Mouse (Mus musculus): ENCODE results near the gene Cd200r1. TPM values are rescaled to one million over a fixed set of nuclear protein-coding genes. Genes with fewer than 3 reads are reported as not detected.

Cd200r1 gene
- 1.9 and 4.7 TPM in 2 replicates for polyA plus RNA-seq (2012; rRNA removed; ENCODE audit: low replicate concordance)

DNA sequence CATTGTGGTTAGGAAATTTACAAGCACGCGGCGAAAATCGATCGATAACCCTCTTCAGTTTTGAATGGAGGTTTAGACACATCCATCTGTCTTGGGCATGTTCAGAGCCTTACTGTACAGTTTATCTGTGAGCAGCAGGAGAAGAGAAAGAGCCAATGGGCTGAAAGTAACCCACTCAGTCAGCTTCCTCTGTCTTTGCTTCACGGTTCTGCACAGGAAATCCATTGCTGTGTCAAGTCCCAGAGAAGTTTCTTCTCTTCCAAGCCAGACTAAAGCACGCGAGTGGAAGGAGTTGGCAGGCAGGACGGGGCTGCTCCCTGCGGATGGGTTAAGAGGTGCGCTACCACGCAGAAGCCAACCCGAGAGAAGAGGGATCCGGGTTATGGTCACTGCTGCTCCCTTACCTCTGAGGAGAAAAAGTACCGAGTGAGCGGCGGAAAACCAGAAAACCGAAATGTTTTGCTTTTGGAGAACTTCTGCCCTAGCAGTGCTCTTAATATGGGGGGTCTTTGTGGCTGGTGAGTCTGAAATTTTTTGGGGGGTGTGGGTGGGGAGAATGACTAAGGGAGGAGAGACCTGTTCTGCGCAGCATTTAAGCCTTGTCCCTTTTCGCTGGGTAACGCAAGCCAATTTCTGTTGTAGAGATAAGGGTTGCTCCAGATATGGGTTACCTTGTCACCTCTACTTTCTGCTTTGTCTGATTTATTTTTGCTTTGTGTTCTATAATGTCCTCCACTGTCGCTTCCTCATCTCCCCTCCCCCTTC is at the start of gene Cd200r1:
Gene Cd200r1, plus strand, starts transcription at position 182 of the 765 bp plus-strand sequence.

DNA sequence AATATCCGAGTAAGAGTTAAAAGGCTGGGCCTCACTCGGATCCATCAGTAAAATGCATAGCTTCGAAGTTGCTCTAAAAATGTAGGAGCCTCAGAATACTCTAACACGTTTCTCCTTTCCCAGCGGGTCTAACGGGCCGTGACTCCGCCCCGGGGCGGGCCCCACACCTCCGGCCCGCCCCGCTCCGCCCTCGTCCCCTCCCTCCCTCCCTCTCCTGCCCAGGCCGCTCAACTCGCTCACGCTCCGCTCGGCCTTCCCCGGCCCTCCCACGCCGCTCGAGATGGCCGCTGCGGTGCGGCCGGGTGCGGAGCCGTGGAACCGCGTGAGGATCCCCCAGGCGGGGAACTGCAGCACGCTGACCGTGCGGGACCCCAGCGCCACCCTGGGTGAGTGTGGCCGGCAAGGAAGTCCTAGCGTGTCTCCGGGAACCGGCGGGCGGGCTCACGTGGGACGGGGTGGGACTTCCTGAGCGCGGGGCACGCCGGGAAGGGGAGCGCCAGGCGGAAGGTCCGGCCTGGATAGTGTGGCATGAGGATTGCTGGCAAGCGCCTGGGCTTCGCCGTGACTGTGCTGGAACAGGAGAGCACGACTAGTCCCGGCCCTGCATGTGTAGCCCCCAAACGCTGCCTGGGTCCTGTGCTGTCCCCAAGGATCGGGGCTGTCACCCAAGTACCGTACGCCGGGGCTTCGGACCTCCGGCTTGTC is 41.3 kb upstream of the Cd200r1 start, which contains the start of gene Nepro:
Gene Nepro, plus strand, starts transcription at position 219 of the 705 bp plus-strand sequence.

DNA sequence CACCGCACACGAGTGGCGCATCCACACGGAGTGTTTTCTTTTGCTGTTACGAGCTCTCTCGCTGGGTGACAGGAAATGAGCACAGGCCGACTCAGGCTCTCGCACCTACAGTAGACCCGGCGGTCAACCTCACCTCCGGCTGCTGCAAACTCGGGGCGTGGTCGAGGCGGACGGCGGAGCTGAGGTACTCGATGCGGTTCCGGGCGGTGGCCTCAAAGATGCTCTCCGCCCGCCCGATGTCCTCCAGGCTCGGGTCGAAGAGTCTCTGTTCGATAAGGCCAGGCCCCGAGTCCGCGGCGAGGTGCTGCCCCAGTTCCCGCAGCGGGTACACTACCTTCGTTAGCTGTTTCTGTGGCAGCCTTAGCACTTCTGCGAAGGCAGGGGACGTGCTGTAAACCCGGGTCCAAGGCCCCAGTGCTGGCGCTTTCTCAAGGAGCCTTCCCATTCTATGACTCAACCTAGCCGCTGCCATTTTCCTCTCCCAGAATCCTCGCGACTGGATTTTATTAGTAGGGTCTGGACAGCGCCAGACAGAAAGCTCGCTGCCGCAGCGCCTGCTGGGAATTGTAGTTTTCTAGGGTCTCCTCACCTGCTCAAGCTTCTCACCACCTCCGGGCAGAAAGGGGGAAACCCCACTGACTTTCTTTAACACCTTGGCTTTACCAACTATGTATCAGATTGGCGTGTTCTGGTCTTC is 19.5 kb upstream of the Cd200r1 start, which contains the start of gene Gtpbp8:
Gene Gtpbp8, minus strand, starts transcription at position 498 of the 697 bp plus-strand sequence.

DNA sequence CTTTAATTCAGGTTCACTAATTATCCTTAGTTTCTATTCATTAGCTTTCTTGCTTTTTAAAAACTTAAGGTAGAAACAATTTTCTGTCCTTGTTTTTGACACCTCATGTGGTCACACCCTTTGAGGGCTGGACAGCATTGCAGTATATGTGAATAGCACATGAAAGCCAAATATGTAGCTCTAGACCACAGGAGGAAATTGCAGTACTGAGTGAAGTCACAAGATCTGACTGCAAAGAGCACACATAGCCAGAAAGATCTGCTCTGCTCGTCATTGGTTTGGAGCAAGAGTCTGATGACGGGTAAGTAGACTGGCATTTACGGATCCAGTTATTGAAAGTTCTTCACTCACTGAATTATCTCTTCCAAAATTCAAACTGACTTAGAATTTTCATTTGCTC is 46.0 kb downstream of the Cd200r1 start, which contains the start of gene Cd200r4:
Gene Cd200r4, plus strand, starts transcription at position 190 of the 400 bp plus-strand sequence.

Other genes with a start within 250 kb of the Cd200r1 start
- 14.0 and 16.3 TPM in 2 replicates for gene Boc, start 206.8 kb upstream of the Cd200r1 start, polyA plus RNA-seq (2012; rRNA removed; ENCODE audit: low replicate concordance)
- gene Nepro, start 41.4 kb upstream of the Cd200r1 start, polyA plus RNA-seq (2012; rRNA removed; ENCODE audit: low replicate concordance), result 4.2 and 4.4 TPM in 2 replicates
- 4.9 and 13.4 TPM in 2 replicates for gene Gtpbp8, start 19.4 kb upstream of the Cd200r1 start, polyA plus RNA-seq (2012; rRNA removed; ENCODE audit: low replicate concordance)
- gene Cd200r4, start 46.0 kb downstream of the Cd200r1 start, polyA plus RNA-seq (2012; rRNA removed; ENCODE audit: low replicate concordance), result 0.91 and 1.8 TPM in 2 replicates
- gene Cd200r2, start 101.4 kb downstream of the Cd200r1 start, polyA plus RNA-seq (2012; rRNA removed; ENCODE audit: low replicate concordance), result not detected in 2 replicates
- gene Cd200r3, start 177.9 kb downstream of the Cd200r1 start, polyA plus RNA-seq (2012; rRNA removed; ENCODE audit: low replicate concordance), result 0.18 and 0.85 TPM in 2 replicates